Mouse (Mus musculus): ENCODE results near the gene Ryr2.

Ryr2 gene

GRCm38 (mm10) chr13:12094569-12094968, 12.2 kb downstream of the Ryr2 start:
- DNase-seq (ENCODE audit: low spot score): no peak

- no peak for DNase-seq (ENCODE audit: low spot score)
Measured at GRCm38 (mm10) chr13:12093146-12093545, 13.6 kb downstream of the Ryr2 start.

- DNase-seq (ENCODE audit: low spot score): no peak
Measured at GRCm38 (mm10) chr13:12092379-12093107, 14.2 kb downstream of the Ryr2 start.

GRCm38 (mm10) chr13:12084112-12084475, 22.7 kb downstream of the Ryr2 start:
- no peak for DNase-seq (ENCODE audit: low spot score)

- DNase-seq (ENCODE audit: low spot score): no peak
Measured at GRCm38 (mm10) chr13:12083443-12084111, 23.2 kb downstream of the Ryr2 start.

- no peak for DNase-seq (ENCODE audit: low spot score)
Measured at GRCm38 (mm10) chr13:12080590-12080989, 26.2 kb downstream of the Ryr2 start.

- DNase-seq (ENCODE audit: low spot score): no peak
Measured at GRCm38 (mm10) chr13:12079536-12079935, 27.2 kb downstream of the Ryr2 start.

- DNase-seq (ENCODE audit: low spot score): no peak
Measured at GRCm38 (mm10) chr13:12074897-12075296, 31.8 kb downstream of the Ryr2 start.

- DNase-seq (ENCODE audit: low spot score): no peak
Measured at GRCm38 (mm10) chr13:12072571-12072970, 34.2 kb downstream of the Ryr2 start.

- DNase-seq (ENCODE audit: low spot score): no peak
Measured at GRCm38 (mm10) chr13:12072112-12072511, 34.6 kb downstream of the Ryr2 start.

- DNase-seq (ENCODE audit: low spot score): no peak
Measured at GRCm38 (mm10) chr13:12070157-12071129, 36.3 kb downstream of the Ryr2 start.

GRCm38 (mm10) chr13:12064576-12064975, 42.2 kb downstream of the Ryr2 start:
- DNase-seq (ENCODE audit: low spot score): no peak

- DNase-seq (ENCODE audit: low spot score): no peak
Measured at GRCm38 (mm10) chr13:12063561-12063960, 43.2 kb downstream of the Ryr2 start.

GRCm38 (mm10) chr13:12057357-12057771, 49.4 kb downstream of the Ryr2 start:
- no peak for DNase-seq (ENCODE audit: low spot score)

GRCm38 (mm10) chr13:12055913-12056312, 50.8 kb downstream of the Ryr2 start:
- DNase-seq (ENCODE audit: low spot score): no peak

GRCm38 (mm10) chr13:12053910-12054309, 52.8 kb downstream of the Ryr2 start:
- no peak for DNase-seq (ENCODE audit: low spot score)

GRCm38 (mm10) chr13:12050809-12051208, 55.9 kb downstream of the Ryr2 start:
- no peak for DNase-seq (ENCODE audit: low spot score)

GRCm38 (mm10) chr13:12047059-12047458, 59.7 kb downstream of the Ryr2 start:
- DNase-seq (ENCODE audit: low spot score): no peak

GRCm38 (mm10) chr13:12044751-12045150, 62.0 kb downstream of the Ryr2 start:
- no peak for DNase-seq (ENCODE audit: low spot score)

GRCm38 (mm10) chr13:12042891-12043491, 63.8 kb downstream of the Ryr2 start:
- no peak for DNase-seq (ENCODE audit: low spot score)

- no peak for DNase-seq (ENCODE audit: low spot score)
Measured at GRCm38 (mm10) chr13:12039967-12040366, 66.8 kb downstream of the Ryr2 start.

GRCm38 (mm10) chr13:12038676-12039075, 68.1 kb downstream of the Ryr2 start:
- no peak for DNase-seq (ENCODE audit: low spot score)

Measured in urinary bladder, postnatal 25 days (tissue).